Mouse (Mus musculus) bone marrow, adult 2 months (tissue): ENCODE measurements around the gene Tedc1.

Experiments used
- CTCF ChIP-seq: fragments of 200-500 bp; IDR thresholded peaks from 2 replicates; pipeline ENCODE4 v1.5.1; 2011; ENCODE audit warnings: low read length, control low read depth; ENCODE audit not compliant: control insufficient read depth, insufficient read depth
- POLR2A ChIP-seq: fragments of 200-500 bp; IDR thresholded peaks from 2 replicates; pipeline ENCODE4 v1.6.1; 2011; ENCODE audit warnings: low read depth, mild to moderate bottlenecking, control low read depth, low read length, borderline replicate concordance; ENCODE audit not compliant: control insufficient read depth

GRCm38 (mm10) chr12:113149341-113149740 lies 6.9 kb upstream of the Tedc1 start:
- TF ChIP-seq CTCF = no peak
- no peak for TF ChIP-seq POLR2A
